Mouse (Mus musculus) forebrain, embryonic 11.5 days (tissue): ENCODE measurements around the gene Kcnc3. TPM values are rescaled to one million over a fixed set of nuclear protein-coding genes. Genes with fewer than 3 reads are reported as not detected.
A peak's percentile ranks its signal among the peaks of the same experiment; 100 is the strongest.

Source experiments
- ATAC-seq: fragments of 200-750 bp; cut with Nextera tagmentation; replicated peaks from 2 replicates; pipeline ENCODE4 v1.8.0; 2017; ENCODE audit warnings: moderate TSS enrichment; ENCODE audit not compliant: low FRiP score
- DNase-seq: peaks from one replicate; pipeline ENCODE4 v3.0.0-alpha.2; 2017; ENCODE audit warnings: low spot score
- H3K27ac ChIP-seq: fragments of 300-500 bp; sonication (generic); 2 replicates; pipeline ENCODE4 v1.5.1; 2014; ENCODE audit warnings: low read depth, low read length
- H3K27me3 ChIP-seq: fragments of 300-500 bp; sonication (generic); 2 replicates; pipeline ENCODE4 v1.6.1; 2014; ENCODE audit warnings: mild to moderate bottlenecking, low read length, mixed read lengths; ENCODE audit not compliant: control insufficient read depth, insufficient read depth
- H3K36me3 ChIP-seq: fragments of 300-500 bp; sonication (generic); 2 replicates; pipeline ENCODE4 v1.6.1; 2014; ENCODE audit warnings: mild to moderate bottlenecking, low read length, moderate library complexity, mixed read lengths; ENCODE audit not compliant: control insufficient read depth, insufficient read depth
- H3K4me1 ChIP-seq: fragments of 300-500 bp; sonication (generic); replicated peaks from 2 replicates; pipeline ENCODE4 v1.6.1; 2014; ENCODE audit warnings: low read length, mixed read lengths; ENCODE audit not compliant: control insufficient read depth, insufficient read depth
- H3K4me2 ChIP-seq: fragments of 300-500 bp; sonication (generic); 2 replicates; pipeline ENCODE4 v1.6.1; 2014; ENCODE audit warnings: low read depth, mild to moderate bottlenecking, low read length, moderate library complexity, mixed read lengths; ENCODE audit not compliant: severe bottlenecking
- H3K4me3 ChIP-seq: fragments of 300-500 bp; sonication (generic); 2 replicates; pipeline ENCODE4 v1.5.1; 2014; ENCODE audit warnings: low read depth, low read length
- H3K9ac ChIP-seq: fragments of 300-500 bp; sonication (generic); 2 replicates; pipeline ENCODE4 v1.6.1; 2014; ENCODE audit warnings: low read length
- H3K9me3 ChIP-seq: fragments of 300-500 bp; sonication (generic); 2 replicates; pipeline ENCODE4 v1.6.1; 2016; ENCODE audit warnings: low read length, mixed read lengths; ENCODE audit not compliant: control insufficient read depth
- WGBS: fragments of 180-500 bp; shearing (Covaris S2); extraction: QIAGEN DNeasy Blood & Tissue Kit; methylation state at CpG from one replicate; pipeline ENCODE4 v1.1.7; 2014; 5-methylcytosine and 5-hydroxymethylcytosine counted together
- polyA plus RNA-seq: library from polyadenylated mRNA; unstranded; fragments of >200 nt; fragmentation: Nextera tagmentation; extraction: Ambion mirVana; gene quantifications from 2 replicates; pipeline ENCODE4 v1.2.1, GENCODE M21; 2014

The Kcnc3 gene
- polyA plus RNA-seq, 1 experiment from 2014 or later: 1.8 TPM

GRCm38 (mm10) chr7:44588338-44588737 is 2.1 kb upstream of the Kcnc3 start:
- no peaks in the 10 kb centered on the region for H3K9me3 ChIP-seq
- H3K4me3 ChIP-seq: peak overlapping the region; percentile 32
- peaks cover 28% of the 10 kb centered on the region; the same call in 1 of the 2 replicates for H3K4me1 ChIP-seq
- no peak for DNase-seq
- peaks cover 34% of the 10 kb centered on the region for H3K27me3 ChIP-seq
- WGBS: 12% methylated on average over 12 of the region's 12 CpGs
- peak overlapping the region; percentile 43; the same call in 1 of the 2 replicates for H3K9ac ChIP-seq
- ATAC-seq: no peak
- no peak overlapping the region for H3K27ac ChIP-seq
- no peaks in the 10 kb centered on the region for H3K36me3 ChIP-seq
- H3K4me2 ChIP-seq: peak overlapping the region; percentile 99

- H3K9ac ChIP-seq: peak overlapping the region; percentile 43
- ATAC-seq (peak; percentile 31), DNase-seq (peak; percentile 90)
- H3K27me3 ChIP-seq: peaks cover 37% of the 10 kb centered on the region
- H3K9me3 ChIP-seq: no peaks in the 10 kb centered on the region
- peaks cover 32% of the 10 kb centered on the region; the same call in 1 of the 2 replicates for H3K4me1 ChIP-seq
- H3K36me3 ChIP-seq: no peaks in the 10 kb centered on the region
- WGBS: under 1% methylated on average over 33 of the region's 33 CpGs
- peak overlapping the region; percentile 32 for H3K4me3 ChIP-seq
- no peak overlapping the region for H3K27ac ChIP-seq
- H3K4me2 ChIP-seq: peak overlapping the region; percentile 99
Observed at GRCm38 (mm10) chr7:44589149-44589548, 1.3 kb upstream of the Kcnc3 start.

DNA sequence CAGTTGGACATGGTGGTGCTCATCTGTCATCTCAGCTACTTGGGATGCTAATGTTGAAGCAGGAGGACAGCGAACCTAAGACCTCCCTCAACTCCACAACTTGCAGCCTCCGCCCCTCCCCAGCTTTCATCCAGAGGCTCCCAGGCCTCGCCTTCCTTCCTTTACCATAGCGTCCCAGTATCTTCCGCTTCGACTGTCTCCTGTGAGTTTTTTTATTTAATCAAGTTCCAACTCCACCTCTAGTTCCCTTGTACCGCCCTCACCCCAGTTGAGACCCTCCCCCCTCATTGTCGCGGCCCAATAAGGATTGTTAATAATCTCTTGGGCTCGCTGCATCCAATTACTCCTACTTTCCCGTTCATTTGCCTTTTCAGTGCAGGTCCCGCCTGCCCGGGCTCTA is 518 bp upstream of the Kcnc3 start:
- Histone ChIP-seq H3K27ac (no peak overlapping the region), H3K4me2 (peak overlapping the region; percentile 99), H3K4me1 (peaks cover 32% of the 10 kb centered on the region; the same call in 1 of the 2 replicates), H3K36me3 (no peaks in the 10 kb centered on the region), H3K9me3 (no peaks in the 10 kb centered on the region), H3K27me3 (peaks cover 37% of the 10 kb centered on the region), H3K4me3 (peak overlapping the region; percentile 58; the same call in 1 of the 2 replicates), H3K9ac (no peak overlapping the region)
- under 1% methylated on average over 13 of the region's 13 CpGs for WGBS
- no peak for DNase-seq
- no peak for ATAC-seq

DNA sequence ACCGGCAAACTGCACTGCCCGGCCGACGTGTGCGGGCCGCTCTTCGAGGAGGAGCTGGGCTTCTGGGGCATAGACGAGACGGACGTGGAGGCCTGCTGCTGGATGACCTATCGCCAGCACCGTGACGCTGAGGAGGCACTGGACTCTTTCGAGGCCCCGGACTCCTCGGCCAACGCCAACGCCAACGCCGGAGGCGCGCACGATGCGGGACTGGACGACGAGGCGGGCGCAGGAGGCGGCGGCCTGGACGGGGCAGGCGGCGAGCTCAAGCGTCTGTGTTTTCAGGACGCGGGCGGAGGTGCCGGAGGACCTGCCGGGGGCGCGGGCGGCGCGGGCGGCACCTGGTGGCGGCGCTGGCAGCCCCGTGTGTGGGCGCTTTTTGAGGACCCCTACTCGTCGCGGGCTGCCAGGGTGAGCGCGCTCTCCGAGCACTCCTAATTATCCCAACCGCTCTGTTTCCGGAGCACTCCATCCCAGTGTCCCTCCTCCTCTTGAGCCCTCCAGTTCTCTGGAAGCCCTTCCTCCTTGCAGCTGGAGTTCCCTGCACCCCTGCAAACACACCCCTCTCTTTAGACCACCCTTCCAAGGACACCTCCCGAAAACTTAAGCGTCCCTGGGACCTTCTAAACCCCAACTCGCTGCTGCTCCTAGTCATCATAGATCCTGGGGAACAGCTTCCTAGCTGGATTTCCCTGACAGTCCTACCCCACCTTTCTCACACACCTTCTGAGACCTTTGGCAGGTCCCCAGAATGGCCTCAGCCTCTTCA is 1.1 kb downstream of the Kcnc3 start:
- Histone ChIP-seq H3K36me3 (no peaks in the 10 kb centered on the region), H3K27ac (no peak overlapping the region), H3K9ac (peak overlapping the region; percentile 59), H3K4me2 (peak overlapping the region; percentile 99), H3K9me3 (no peaks in the 10 kb centered on the region), H3K4me3 (peak overlapping the region; percentile 58), H3K4me1 (peaks cover 32% of the 10 kb centered on the region; the same call in 1 of the 2 replicates), H3K27me3 (peaks cover 37% of the 10 kb centered on the region)
- ATAC-seq (no peak; the same call in 1 of the 2 replicates), DNase-seq (peak; percentile 72)
- WGBS: under 1% methylated on average over 60 of the region's 60 CpGs

DNA sequence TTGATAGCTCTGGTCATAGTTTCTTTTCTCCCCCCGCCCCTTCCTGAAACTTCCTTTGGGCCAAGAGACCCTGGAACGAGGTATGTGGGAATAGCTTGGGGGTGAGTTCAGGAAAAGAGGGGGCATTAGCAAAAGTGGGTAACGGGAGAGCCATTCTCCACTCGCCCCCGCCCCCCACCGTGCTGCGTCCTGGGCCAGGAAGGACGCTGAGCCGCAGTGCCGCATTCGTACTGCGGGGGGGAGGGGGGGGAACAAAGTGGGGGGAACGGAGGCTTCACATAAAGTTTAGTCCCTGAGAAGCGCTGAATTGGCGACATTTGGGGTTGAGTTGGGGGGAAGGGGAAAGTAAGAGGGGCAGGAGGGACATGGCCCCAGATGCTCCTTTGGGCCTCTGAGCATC is 2.6 kb downstream of the Kcnc3 start:
- Histone ChIP-seq H3K4me2 (peak overlapping the region; percentile 44; the same call in 1 of the 2 replicates), H3K9me3 (no peaks in the 10 kb centered on the region), H3K4me3 (no peak overlapping the region), H3K4me1 (peaks cover 30% of the 10 kb centered on the region; the same call in 1 of the 2 replicates), H3K27me3 (peaks cover 26% of the 10 kb centered on the region), H3K9ac (no peak overlapping the region), H3K36me3 (no peaks in the 10 kb centered on the region), H3K27ac (no peak overlapping the region)
- WGBS: 3% methylated on average over 15 of the region's 15 CpGs
- DNase-seq (no peak), ATAC-seq (no peak)

GRCm38 (mm10) chr7:44593775-44594174 is 3.3 kb downstream of the Kcnc3 start:
- Histone ChIP-seq H3K9ac (no peak overlapping the region), H3K9me3 (no peaks in the 10 kb centered on the region), H3K27me3 (peaks cover 22% of the 10 kb centered on the region), H3K4me2 (peak overlapping the region; percentile 44), H3K4me3 (peak overlapping the region; percentile 17; the same call in 1 of the 2 replicates), H3K36me3 (no peaks in the 10 kb centered on the region), H3K4me1 (peaks cover 24% of the 10 kb centered on the region; the same call in 1 of the 2 replicates), H3K27ac (no peak overlapping the region)
- peak; percentile 96 for DNase-seq
- ATAC-seq: peak; percentile 22
- WGBS: under 1% methylated on average over 22 of the region's 22 CpGs

- H3K4me3 ChIP-seq: no peak overlapping the region
- 68% methylated on average over 6 of the region's 6 CpGs for WGBS
- DNase-seq (no peak), ATAC-seq (no peak)
- no peak overlapping the region for H3K27ac ChIP-seq
- no peaks in the 10 kb centered on the region for H3K9me3 ChIP-seq
- peaks cover 22% of the 10 kb centered on the region for H3K27me3 ChIP-seq
- no peak overlapping the region for H3K9ac ChIP-seq
- H3K4me2 ChIP-seq: peak overlapping the region; percentile 44
- no peaks in the 10 kb centered on the region for H3K36me3 ChIP-seq
- H3K4me1 ChIP-seq: peaks cover 22% of the 10 kb centered on the region; the same call in 1 of the 2 replicates
Observed at GRCm38 (mm10) chr7:44594291-44594690, 3.8 kb downstream of the Kcnc3 start.

DNA sequence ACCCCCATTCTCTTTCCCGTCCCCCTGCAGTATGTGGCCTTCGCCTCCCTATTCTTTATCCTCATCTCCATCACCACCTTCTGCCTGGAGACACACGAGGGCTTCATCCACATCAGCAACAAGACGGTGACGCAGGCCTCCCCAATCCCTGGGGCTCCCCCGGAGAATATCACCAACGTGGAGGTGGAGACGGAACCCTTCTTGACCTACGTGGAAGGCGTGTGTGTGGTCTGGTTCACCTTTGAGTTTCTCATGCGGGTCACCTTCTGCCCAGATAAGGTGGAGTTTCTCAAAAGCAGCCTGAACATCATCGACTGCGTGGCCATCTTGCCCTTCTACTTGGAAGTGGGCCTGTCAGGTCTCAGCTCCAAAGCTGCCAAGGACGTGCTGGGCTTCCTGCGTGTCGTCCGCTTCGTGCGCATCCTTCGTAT is 4.7 kb downstream of the Kcnc3 start:
- no peak for DNase-seq
- Histone ChIP-seq H3K9ac (no peak overlapping the region), H3K36me3 (no peaks in the 10 kb centered on the region), H3K27me3 (peaks cover 22% of the 10 kb centered on the region), H3K27ac (no peak overlapping the region), H3K4me3 (no peak overlapping the region), H3K4me1 (peaks cover 18% of the 10 kb centered on the region; the same call in 1 of the 2 replicates), H3K9me3 (no peaks in the 10 kb centered on the region), H3K4me2 (no peak overlapping the region)
- WGBS: 94% methylated on average over 20 of the region's 20 CpGs
- no peak for ATAC-seq
